Mouse (Mus musculus) forebrain, embryonic 10.5 days (tissue): ENCODE results near the gene Foxg1. TPM values are rescaled to one million over a fixed set of nuclear protein-coding genes. Genes with fewer than 3 reads are reported as not detected.
A peak's percentile ranks its signal among the peaks of the same experiment; 100 is the strongest.

Experiments
- DNase-seq: peaks from one replicate; pipeline ENCODE4 v3.0.0-alpha.2; 2017; ENCODE audit warnings: low spot score; ENCODE audit errors: extremely low spot score
- H3K27ac ChIP-seq: fragments of 300-500 bp; sonication (generic); 2 replicates; pipeline ENCODE4 v1.5.1; 2016; ENCODE audit warnings: mild to moderate bottlenecking
- H3K27me3 ChIP-seq: fragments of 300-500 bp; sonication (generic); 2 replicates; pipeline ENCODE4 v1.6.1; 2016; ENCODE audit warnings: mild to moderate bottlenecking; ENCODE audit not compliant: poor library complexity, severe bottlenecking
- H3K36me3 ChIP-seq: fragments of 300-500 bp; sonication (generic); replicated peaks from 2 replicates; pipeline ENCODE4 v1.6.1; 2016; ENCODE audit warnings: mild to moderate bottlenecking, moderate library complexity
- H3K4me1 ChIP-seq: fragments of 300-500 bp; sonication (generic); 2 replicates; pipeline ENCODE4 v1.6.1; 2016
- H3K4me3 ChIP-seq: fragments of 300-500 bp; sonication (generic); 2 replicates; pipeline ENCODE4 v1.5.1; 2016; ENCODE audit warnings: mild to moderate bottlenecking, moderate library complexity
- H3K9me3 ChIP-seq: fragments of 300-500 bp; sonication (generic); 2 replicates; pipeline ENCODE4 v1.6.1; 2016; ENCODE audit warnings: mild to moderate bottlenecking, moderate library complexity
- WGBS: fragments of 180-500 bp; shearing (Covaris S2); methylation state at CpG from one replicate; pipeline ENCODE4 v1.1.7; 2016; 5-methylcytosine and 5-hydroxymethylcytosine counted together
- polyA plus RNA-seq: library from polyadenylated mRNA; unstranded; fragments of >200 nt; fragmentation: Nextera tagmentation; extraction: Ambion mirVana; gene quantifications from 2 replicates; pipeline ENCODE4 v1.2.1, GENCODE M21; 2016

The Foxg1 gene
- polyA plus RNA-seq, 1 experiment from 2014 or later, result 20.2 TPM

DNA sequence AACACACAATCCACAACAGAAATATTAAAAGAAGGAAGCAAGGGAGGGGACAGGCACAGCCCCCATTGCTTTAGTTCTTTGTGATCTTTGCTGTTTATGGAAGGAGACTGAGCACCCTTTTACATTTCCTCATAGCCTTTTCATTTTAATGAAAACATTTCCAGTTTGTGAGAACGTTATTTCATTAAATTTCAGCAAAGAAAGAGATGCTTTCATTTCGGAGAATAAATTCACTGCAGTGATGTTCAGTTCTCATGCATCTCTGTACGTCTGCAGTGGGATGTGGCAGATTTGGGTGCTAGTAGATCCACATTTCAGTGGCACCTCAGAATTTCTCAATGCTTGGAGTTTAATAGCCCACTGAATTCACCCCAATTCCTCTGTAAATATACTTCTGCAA is 16.2 kb downstream of the Foxg1 start:
- peak overlapping the region; percentile 74; the same call in 1 of the 2 replicates for H3K4me3 ChIP-seq
- 24% methylated on average over 3 of the region's 3 CpGs for WGBS
- H3K27me3 ChIP-seq, result peaks cover 99% of the 10 kb centered on the region
- H3K27ac ChIP-seq, result peak overlapping the region; percentile 99
- no peaks in the 10 kb centered on the region for H3K9me3 ChIP-seq
- no peak for DNase-seq
- 0 out of 2 replicates have a peak, but pooled peaks cover 4% of the 10 kb centered on the region for H3K36me3 ChIP-seq
- peaks cover 37% of the 10 kb centered on the region for H3K4me1 ChIP-seq

DNA sequence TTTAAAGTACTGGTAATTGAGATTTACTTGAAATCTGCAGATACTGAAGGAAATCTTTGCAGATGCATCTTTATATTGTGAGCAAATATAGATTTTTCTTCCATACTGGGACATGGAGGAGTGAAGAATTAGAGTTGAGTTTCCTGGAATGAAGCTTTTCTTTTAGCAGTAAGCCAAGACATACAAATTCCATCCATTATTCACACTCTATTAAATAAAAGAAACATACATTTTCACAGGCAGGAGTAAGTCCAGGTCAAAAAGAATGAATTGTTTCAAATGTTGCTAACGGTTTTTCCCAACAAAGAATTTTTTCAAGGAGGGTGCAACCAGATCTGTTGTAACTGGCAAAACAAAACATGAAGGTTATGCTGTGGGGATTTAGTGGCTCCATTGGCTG is 17.2 kb downstream of the Foxg1 start:
- no peak for DNase-seq
- H3K36me3 ChIP-seq, result 0 out of 2 replicates have a peak, but pooled peaks cover 4% of the 10 kb centered on the region
- H3K27me3 ChIP-seq, result peaks cover 95% of the 10 kb centered on the region
- H3K4me3 ChIP-seq, result peak overlapping the region; percentile 74
- peak overlapping the region; percentile 99 for H3K27ac ChIP-seq
- H3K4me1 ChIP-seq, result peaks cover 37% of the 10 kb centered on the region
- H3K9me3 ChIP-seq, result no peaks in the 10 kb centered on the region
- 6% methylated on average over 1 of the region's 1 CpGs for WGBS

DNA sequence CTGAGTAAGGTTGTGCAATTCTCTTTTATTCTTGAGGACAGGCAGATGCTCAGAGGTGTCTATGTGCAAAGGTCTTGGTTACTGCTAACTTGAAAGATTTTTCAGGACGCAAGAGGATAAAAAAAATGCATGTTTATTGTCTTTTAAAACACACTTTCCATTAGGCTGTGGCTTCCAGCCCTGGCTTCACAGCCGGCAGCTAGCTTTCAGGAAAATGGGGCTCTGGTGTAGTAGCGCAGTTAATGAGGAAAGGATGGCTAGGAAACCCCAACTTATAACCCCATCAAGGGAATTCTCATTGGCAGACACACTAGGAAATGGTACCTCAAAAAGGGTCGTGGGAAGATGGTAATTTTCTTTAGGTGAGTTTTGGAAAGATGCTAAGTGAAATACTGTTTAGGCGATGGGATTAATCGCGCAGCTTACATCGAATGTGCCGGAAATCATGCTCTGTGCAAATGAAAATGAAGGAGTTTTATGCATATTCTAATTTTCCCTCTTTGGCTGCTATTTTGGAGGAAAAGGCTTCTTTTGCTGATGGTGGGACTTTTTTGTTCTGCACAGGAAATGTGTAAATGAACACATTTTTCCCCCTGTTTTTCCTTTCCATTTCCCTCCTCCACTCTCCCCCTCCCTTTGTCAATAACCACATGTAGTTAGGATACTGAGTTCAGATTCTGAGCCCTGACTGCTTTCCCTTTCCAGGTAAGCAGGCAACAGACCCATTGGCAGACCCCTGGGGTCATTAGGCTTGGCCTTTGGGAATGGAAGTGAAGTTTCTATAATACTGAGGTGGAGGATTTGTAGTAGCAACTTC is 17.8 kb downstream of the Foxg1 start:
- peaks cover 34% of the 10 kb centered on the region for H3K4me1 ChIP-seq
- WGBS, result 2% methylated on average over 9 of the region's 9 CpGs

DNA sequence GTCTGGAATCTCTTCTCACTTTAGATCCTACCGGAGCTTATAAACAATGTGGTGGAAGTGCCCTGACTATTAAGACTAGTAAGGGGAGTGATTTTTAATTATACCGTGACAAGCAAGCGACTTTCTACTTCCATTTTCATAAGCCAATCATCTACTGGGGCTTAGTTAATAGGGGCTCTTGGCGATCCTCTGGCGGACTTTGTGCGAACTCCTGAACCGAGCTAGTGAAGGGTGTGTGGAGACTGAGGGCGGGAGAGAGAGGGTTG is 18.3 kb downstream of the Foxg1 start:
- Histone ChIP-seq H3K9me3 (no peaks in the 10 kb centered on the region), H3K36me3 (0 out of 2 replicates have a peak, but pooled peaks cover 4% of the 10 kb centered on the region), H3K4me1 (peaks cover 34% of the 10 kb centered on the region), H3K27ac (peak overlapping the region; percentile 99), H3K27me3 (peaks cover 89% of the 10 kb centered on the region), H3K4me3 (peak overlapping the region; percentile 74)
- 0% methylated on average over 8 of the region's 8 CpGs for WGBS
- no peak for DNase-seq

More for the DNA sequence above, 17.8 kb downstream of the Foxg1 start:
- Histone ChIP-seq H3K27me3 (peaks cover 94% of the 10 kb centered on the region), H3K36me3 (0 out of 2 replicates have a peak, but pooled peaks cover 4% of the 10 kb centered on the region), H3K27ac (peak overlapping the region; percentile 99), H3K9me3 (no peaks in the 10 kb centered on the region), H3K4me3 (peak overlapping the region; percentile 74)
- peak; percentile 33 for DNase-seq

DNA sequence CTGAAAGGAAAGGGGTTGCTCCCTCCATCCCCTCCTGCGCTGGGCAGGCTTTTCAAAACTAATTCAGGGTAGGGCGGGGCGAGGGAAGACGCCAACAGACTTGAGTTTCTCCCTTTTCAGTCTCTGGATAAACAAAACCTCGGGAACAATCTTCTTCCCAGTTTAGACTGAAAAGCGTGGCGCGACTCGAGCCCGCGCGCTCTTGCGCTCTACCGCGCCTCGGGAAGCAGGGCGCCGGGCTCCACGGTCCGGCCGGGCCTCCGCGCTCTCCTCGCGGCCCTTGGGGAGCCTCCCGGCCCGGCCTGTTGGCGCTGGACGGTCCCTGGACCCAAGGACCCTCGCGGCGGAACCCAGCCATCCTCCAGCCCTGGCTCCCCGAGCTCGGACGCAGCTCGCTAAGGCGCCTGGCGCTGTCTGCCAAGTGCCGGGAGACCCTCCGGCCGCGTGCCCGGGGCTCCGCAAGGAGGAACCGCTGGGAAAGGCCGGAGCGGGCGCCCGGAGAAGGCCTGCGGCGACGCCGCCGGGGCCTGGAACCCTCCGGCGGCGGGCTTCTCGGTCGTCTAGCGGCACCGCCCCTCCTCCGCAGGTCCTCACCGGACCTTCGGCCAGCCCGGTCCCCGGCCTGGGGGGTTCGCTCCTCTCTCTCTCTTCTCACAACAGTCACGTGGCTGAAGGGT is 18.8 kb downstream of the Foxg1 start:
- WGBS, result under 1% methylated on average over 68 of the region's 68 CpGs
- peaks cover 84% of the 10 kb centered on the region for H3K27me3 ChIP-seq
- H3K4me1 ChIP-seq, result peaks cover 34% of the 10 kb centered on the region
- 0 out of 2 replicates have a peak, but pooled peaks cover 4% of the 10 kb centered on the region for H3K36me3 ChIP-seq
- peak overlapping the region; percentile 99 for H3K27ac ChIP-seq
- peak overlapping the region; percentile 74 for H3K4me3 ChIP-seq
- H3K9me3 ChIP-seq, result no peaks in the 10 kb centered on the region
- peak; percentile 77 for DNase-seq

DNA sequence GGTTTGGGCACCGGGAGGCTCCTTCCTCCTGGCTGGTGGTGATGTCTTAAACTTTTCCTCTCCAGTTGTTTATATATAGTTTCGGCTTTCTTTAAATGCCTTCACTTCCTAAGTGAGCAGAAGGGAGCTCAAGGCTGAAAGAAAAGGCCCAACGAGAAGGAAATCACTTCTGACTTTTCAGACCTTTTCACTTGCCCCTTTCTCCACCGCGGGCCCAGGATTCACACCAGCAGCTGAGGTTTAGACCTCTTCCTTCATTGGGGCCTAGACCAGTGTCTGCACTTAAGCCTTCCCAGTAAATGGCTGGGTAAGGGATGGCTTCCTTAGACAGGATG is 19.3 kb downstream of the Foxg1 start:
- DNase-seq, result no peak

DNA sequence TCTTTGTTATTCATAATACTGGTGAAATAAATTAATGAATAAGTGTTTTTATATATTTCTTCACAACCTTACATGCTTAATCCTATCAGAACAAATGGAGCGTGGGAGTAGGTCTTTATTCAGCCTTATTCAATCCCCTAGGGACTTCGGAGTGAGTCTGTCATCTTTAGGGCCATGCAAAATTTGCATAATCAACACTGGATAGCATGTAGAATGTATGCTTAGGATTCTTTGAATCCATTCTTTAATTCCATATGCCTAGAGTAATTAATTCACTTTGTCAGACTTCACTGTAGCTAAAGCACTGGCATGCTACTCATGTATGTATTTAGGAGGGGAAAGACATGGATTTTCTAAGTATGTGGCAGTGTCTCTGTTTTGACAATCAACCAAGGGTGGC is 27.4 kb downstream of the Foxg1 start:
- Histone ChIP-seq H3K4me1 (peaks cover 19% of the 10 kb centered on the region), H3K36me3 (peaks cover 17% of the 10 kb centered on the region), H3K4me3 (no peak overlapping the region), H3K27me3 (peaks cover 11% of the 10 kb centered on the region; the same call in 1 of the 2 replicates), H3K27ac (peak overlapping the region; percentile 54; the same call in 1 of the 2 replicates), H3K9me3 (no peaks in the 10 kb centered on the region)
- 46% methylated on average over 2 of the region's 2 CpGs for WGBS
- no peak for DNase-seq

More for the DNA sequence above, 19.3 kb downstream of the Foxg1 start:
- Histone ChIP-seq H3K36me3 (peaks cover 5% of the 10 kb centered on the region), H3K4me1 (peaks cover 30% of the 10 kb centered on the region), H3K27ac (peak overlapping the region; percentile 99), H3K27me3 (peaks cover 80% of the 10 kb centered on the region), H3K9me3 (no peaks in the 10 kb centered on the region), H3K4me3 (peak overlapping the region; percentile 74)
- WGBS, result 0% methylated on average over 5 of the region's 5 CpGs

DNA sequence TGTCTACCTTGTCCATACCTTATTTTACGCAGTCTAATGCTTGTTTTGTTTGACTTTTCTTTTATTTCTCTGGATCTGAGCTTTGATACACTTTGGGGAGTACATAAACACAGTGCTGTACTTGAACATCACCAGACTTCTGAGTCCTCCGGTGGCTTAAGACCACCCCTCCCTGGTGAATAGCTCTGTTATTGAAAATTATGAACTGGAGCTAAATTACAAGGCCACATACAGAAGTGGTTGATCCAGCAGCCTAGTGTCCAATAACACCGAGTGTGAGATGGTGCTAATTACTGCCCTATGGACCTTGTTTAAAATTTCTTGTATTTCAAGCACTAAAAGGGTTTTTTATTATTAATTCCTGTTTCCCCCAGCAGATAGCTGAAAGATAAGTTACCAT is 35.5 kb downstream of the Foxg1 start:
- 84% methylated on average over 3 of the region's 3 CpGs for WGBS
- DNase-seq, result no peak

More for the DNA sequence above, 35.5 kb downstream of the Foxg1 start:
- Histone ChIP-seq H3K36me3 (no peaks in the 10 kb centered on the region), H3K27ac (no peak overlapping the region), H3K27me3 (no peaks in the 10 kb centered on the region), H3K9me3 (no peaks in the 10 kb centered on the region), H3K4me1 (no peaks in the 10 kb centered on the region), H3K4me3 (no peak overlapping the region)

Other genes starting within 250 kb of the Foxg1 start
- gene Gm43517, start 2.5 kb downstream of the Foxg1 start, polyA plus RNA-seq, result 1.2 TPM in 2 replicates